Mouse (Mus musculus) hematopoietic stem cell, adult 5-6 weeks (primary cell): ENCODE data around the gene Cd3e. TPM values are rescaled to one million over a fixed set of nuclear protein-coding genes. Genes with fewer than 3 reads are reported as not detected.

ENCODE experiments used
- ATAC-seq, 2 experiments: fragments of 125-278 bp in 1 of 2; replicated peaks in 1 of 2; 2 replicates each; pipeline ENCODE4 v1.8.0; 2016 to 2017; ENCODE audit warnings: inconsistent platforms in 2 of 2, mild to moderate bottlenecking in 2 of 2, moderate number of reproducible peaks in 2 of 2, low read depth in 1 of 2, moderate TSS enrichment in 1 of 2; ENCODE audit not compliant: low FRiP score in 2 of 2, poor library complexity in 2 of 2, severe bottlenecking in 2 of 2, insufficient read depth in 1 of 2, low TSS enrichment in 1 of 2
- total RNA-seq: library from RNA; stranded (forward); fragments of 172-1452, 232-1000 nt; gene quantifications from 2 replicates; pipeline ENCODE4 v1.2.3, GENCODE M21; 2017

The Cd3e gene
- total RNA-seq, 1 experiment from 2014 or later = 0.20 TPM

DNA sequence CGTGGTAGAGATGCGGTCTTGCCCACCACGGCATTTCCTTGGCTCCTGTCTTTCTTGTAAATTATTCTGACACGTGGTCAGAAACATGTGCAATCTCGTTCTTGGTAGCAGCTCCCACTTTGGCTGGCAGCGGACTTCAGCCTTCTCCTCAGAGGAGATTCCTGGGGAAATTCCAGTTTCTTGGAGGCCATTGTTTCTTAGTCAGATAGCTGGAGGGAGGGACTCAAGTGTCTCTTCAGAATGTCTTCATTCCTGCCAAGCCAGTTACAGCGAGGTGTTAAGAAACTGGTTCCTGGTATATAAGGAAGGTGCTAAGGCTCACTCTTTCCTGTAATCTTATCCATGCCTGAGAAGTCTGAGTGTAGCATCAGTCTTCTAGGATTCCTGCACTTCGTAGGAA is 17.9 kb upstream of the Cd3e start:
- no peak for ATAC-seq

- no peak for ATAC-seq
Measured at GRCm38 (mm10) chr9:45024187-45024586, 14.8 kb upstream of the Cd3e start.

DNA sequence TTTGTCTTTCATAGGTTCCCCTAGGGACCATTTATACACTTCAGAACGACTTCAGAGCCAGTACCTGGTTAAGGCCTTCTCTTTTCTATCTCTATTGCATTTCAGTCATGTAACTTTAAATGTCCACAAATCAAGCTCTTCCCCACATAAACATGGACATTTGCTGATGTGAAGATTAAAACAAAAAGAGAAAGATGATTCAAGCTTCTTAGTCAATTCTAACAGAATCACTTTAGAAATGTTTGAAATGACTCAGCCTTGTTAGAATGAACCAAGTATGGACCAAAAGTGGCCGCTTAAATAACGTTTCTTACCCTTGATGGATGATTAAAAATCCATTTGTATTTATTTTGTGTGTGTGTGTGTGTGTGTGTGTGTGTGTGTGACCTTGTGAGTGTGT is 14.2 kb upstream of the Cd3e start:
- no peak for ATAC-seq

DNA sequence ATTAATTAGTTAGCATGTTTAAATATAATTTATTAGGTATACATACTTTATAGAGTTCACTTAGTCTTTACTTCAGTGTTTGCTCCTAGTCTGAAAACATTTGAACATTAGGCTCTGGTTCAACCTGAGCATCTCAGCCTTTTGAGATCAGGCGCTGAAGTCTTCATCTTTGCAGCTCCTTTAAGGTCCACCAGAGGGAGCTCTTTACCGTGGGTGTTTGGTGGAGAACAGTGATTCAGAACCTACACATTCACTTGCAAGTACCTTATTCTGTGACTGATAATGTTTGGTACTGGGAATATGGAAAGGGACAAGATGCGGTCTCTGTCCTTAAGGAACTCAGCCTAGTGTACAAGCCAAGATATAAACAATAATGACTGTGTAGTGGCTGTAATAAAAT is 13.4 kb upstream of the Cd3e start:
- no peak for ATAC-seq

DNA sequence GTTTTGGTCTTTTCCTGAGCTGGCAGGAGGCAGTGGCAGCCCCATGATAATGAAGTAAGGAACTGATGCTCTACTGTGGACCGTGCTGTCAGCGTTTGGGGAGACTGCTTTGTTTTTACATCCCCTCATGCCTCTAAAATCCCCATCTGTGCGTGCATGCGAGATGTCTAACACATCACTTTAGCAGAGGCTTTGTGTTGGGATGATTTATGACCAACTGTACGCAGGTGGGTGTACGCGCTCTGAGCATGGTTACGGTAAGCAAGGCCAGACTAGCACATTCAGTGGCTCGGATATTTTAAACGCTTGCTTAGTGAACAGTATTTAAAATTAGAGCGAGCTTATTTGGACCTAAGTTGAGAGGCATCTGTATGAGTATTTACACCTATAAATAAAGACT is 8.6 kb upstream of the Cd3e start:
- ATAC-seq = no peak

- no peak for ATAC-seq
Measured at GRCm38 (mm10) chr9:45015841-45016240, 6.4 kb upstream of the Cd3e start.

DNA sequence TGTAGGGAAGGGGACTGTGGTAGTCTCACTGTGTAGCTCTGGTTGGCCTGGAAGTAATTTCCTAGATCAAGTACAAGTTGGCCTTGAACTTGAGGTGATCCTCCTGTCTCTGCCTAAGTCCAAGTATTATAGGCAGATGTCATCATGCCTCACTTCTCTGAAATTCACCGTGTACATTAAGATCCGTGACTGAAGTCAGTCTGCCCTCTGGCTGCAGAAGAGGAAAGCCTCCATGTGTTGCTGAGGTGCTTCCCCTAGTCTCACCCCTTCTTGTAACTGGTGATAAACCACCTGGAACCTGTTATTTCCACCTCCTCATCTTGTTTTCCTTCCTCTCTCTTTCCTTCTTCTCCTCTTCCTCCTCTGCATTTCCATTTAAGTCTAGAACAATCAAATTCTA is 5.5 kb upstream of the Cd3e start:
- peak in 1 of 2 experiments; percentile 27; a peak in 1 of 4 replicates for ATAC-seq

DNA sequence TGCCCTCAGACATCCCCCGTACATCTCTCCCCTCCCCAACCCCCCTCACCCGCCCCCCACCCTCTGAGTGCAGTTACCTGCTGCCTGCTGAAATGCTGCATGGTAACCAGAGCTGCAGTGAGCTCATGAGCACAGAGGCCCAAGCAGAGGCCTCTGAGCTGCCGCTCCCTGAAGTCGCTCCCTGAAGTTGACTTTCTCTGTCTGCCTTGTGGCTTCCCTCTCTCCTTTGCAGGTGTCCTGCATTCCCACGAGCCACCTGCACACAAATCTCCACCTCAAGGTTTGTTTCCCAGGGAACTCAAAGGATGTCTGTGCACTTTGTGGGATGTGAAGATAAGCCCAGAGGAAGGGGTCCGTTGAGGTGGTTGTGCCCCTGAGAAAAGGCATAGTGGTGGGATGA is 1.9 kb upstream of the Cd3e start:
- no peak for ATAC-seq

DNA sequence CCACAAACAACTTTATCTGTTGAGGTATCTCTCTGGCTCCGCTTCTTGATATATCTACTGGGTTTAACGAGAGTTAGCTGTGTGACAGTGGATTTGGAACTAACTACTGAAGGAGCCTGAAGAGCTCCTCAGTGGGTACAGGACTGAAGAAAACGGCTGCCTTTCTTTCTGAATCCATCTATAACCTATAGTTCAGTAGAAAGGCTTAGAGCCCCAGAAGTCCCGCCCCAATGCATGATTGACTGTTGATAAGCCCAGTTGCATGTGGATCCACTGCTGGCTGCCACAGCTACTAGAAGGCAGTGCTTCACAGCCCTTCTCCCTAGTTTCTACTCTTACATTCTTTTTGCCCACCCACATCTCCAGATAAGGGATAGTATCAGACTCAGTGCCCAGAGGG is 1.0 kb upstream of the Cd3e start:
- ATAC-seq = no peak

DNA sequence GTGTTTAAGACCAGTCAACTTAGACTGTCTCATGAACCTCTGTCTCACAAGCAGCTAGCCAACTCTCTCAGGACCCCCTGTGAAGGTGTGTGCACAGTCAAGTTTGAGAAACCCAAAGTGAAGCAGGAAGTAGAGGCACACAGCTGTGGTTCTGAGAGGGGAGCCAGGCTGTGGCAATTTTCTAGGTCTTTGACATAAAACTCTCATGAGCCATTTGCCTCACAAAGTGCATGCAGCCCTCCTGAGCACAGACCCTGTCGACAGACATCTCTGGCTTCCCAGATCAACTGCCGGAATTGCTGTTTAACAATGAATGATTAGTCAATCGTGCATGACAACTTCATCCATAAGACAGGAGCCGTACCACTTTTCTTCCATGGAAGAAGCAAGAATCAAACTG is 1.1 kb downstream of the Cd3e start:
- no peak for ATAC-seq

- no peak for ATAC-seq
Measured at GRCm38 (mm10) chr9:45007404-45007803, 2.0 kb downstream of the Cd3e start.

GRCm38 (mm10) chr9:45000249-45000648 is 9.2 kb downstream of the Cd3e start:
- no peak for ATAC-seq

- no peak for ATAC-seq
Measured at GRCm38 (mm10) chr9:44999776-45000175, 9.7 kb downstream of the Cd3e start.

DNA sequence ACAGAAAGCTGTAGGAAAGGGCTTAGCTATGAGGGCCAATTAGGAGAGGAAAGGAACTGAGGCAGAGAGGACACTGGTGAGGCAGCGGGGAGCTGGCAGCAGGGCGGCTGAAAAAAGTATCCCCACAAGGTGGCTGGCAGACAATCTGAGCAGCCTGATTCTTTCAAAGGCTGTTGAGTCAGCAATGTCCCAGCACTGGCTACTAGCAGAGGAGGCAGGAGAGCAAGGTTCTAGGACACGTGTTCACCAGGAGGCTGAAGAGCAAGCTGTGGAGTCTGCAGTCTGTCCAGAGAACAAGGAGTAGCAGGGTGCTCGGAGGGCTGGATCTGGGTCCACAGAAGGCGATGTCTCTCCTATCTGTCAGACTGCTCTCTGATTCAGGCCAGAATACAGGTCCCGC is 10.3 kb downstream of the Cd3e start:
- ATAC-seq = no peak; a peak in 1 of 4 replicates

DNA sequence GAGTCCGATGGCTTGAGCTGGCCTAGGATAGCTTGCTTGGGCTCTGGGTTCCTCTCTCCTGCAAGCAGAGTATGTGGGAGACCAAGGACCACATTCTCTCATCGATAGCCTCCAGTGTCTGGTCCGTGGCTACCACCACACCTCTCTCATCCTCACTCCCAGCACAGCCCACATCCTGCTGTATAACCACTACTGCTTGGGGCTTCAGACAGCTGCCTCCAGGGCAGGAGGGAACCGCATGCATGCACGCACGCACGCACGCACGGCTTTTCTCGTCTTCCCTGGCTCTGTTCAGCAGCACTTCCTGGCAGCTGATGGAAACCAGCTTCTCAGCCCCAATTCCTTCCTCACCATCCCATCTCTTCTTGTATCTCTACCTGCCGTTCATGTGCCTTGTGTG is 11.3 kb downstream of the Cd3e start:
- peak in 1 of 2 experiments; percentile 32; a peak in 1 of 4 replicates for ATAC-seq

- no peak for ATAC-seq
Measured at GRCm38 (mm10) chr9:44996590-44996989, 12.8 kb downstream of the Cd3e start.

GRCm38 (mm10) chr9:44994962-44995361 is 14.5 kb downstream of the Cd3e start:
- ATAC-seq = no peak

DNA sequence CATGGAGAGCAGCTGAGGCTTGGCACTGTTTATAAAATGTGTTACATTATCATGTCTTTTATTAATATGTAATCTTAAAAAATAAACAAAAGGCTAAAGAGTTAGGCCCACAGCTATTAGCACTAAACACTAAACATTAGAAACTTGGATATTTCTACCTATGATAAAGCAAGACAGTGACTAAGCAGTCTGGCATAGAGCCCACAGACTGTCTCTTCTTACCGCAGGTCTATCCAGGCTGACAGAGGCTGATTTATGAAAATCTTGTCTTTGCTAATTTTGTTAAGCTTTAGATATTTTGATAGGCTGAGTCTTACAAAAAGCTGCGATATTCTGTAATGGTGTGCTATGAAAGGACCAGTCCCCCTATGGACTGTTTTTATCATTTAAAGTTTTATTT is 16.2 kb downstream of the Cd3e start:
- no peak for ATAC-seq

GRCm38 (mm10) chr9:44992271-44992670 is 17.2 kb downstream of the Cd3e start:
- ATAC-seq = no peak

DNA sequence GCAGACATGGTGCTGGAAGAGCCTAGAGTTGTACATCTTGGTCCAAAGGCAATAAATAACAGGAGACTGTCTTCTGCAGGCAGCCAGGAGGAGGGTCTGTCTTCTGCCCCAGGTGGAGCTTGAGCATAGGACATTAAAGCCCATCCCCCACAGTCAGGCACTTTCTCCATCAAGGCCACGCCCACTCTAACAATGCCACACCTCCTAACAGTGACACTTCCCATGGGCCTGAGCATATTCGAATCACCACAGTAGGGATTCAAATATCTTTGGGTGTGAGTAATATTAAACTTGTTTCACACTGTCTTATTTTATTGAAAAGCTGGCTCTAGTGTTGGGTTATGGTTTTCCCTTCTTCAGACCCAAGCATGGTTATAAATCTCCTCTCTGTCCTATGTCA is 17.6 kb downstream of the Cd3e start:
- no peak for ATAC-seq
